Mouse (Mus musculus) ES-E14 (cell line): Measurements from ENCODE around the gene Upf2.

Experiments
- HCFC1 ChIP-seq: IDR thresholded peaks from 2 replicates; pipeline ENCODE4 v1.6.1; 2012; ENCODE audit warnings: low read length, inconsistent platforms, borderline replicate concordance; ENCODE audit not compliant: insufficient read depth
- ZNF384 ChIP-seq: IDR thresholded peaks from 2 replicates; pipeline ENCODE4 v1.6.1; 2012; ENCODE audit warnings: low read depth, low read length, inconsistent platforms

DNA sequence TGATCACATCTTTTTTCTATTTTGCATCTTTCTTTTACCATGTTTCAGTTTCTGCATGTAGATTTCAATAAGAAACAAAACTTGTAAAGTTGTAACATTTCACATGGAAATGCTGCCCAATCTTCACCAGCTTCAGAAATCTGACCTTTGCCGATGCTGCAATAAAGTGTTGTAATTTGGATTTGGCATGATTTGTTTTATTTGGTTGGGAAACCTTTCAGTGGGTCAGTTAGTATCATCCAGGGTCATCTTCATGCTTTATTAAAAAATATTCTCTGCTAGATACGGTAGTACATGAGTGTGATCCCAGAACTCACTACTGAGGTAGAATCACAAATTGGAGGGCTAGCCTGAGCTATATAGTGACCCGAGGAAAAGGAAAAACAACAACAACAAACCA is 105.2 kb downstream of the Upf2 start:
- no peak for TF ChIP-seq ZNF384
- no peak for TF ChIP-seq HCFC1
